Mouse (Mus musculus): ENCODE results near the gene Vstm4. TPM values are rescaled to one million over a fixed set of nuclear protein-coding genes. Genes with fewer than 3 reads are reported as not detected.

Gene Vstm4
- polyA plus RNA-seq, 1 experiment from 2014 or later = 2.1 TPM

DNA sequence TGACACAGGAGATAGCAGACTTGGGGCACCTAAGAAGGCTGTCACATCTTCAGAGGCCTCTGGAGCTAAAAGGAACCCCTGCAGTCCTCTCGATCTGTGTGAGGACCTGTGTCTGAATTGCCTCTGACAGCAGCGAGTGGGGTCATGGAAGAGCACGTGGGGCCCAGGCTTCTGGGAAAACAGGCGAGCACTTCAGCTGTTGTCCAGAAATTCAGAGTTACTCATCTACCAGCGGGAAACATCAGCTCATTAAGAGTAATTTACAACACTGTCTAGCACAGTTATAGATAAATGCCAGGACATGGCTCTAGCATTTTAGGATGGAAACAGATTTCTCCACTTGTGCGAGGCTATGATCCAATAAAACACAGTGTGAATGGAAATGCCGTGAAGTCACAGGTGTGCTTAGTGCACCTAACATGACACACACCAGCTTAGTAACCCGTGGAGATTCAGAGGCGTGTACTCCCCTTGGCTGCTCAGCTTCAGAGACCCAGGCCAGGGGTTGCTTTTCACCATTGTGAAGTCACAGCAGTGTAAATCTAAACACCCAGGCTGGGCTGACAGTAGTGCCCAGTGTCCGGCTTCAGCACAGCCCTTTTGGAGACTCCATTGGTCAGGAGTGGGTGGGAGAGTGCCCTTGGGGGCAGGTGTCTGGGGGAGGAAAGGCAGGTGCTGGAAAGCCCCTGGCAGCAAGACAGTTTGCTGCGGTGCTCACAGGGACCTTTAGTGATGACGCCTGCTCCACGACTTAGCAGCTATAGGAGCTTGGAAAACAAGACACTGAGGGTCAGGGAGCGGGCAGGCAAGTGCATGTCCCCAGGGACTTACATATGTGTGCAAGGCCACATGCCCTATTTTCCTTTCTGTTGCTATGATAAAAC, 32.0 kb upstream of the Vstm4 start:
- 49% methylated on average over 14 of the region's 14 CpGs for WGBS
- Histone ChIP-seq H3K4me3 (ENCODE audit: low read depth, low read length) (no peak overlapping the region), H3K27me3 (ENCODE audit: control insufficient read depth, insufficient read depth, low read length) (no peaks in the 10 kb centered on the region), H3K27ac (replicated peaks; ENCODE audit: low read depth, low read length) (no peak overlapping the region), H3K36me3 (ENCODE audit: control insufficient read depth, insufficient read depth, low read length) (no peaks in the 10 kb centered on the region), H3K4me1 (ENCODE audit: control insufficient read depth, insufficient read depth, low read length) (peaks cover 18% of the 10 kb centered on the region), H3K9me3 (ENCODE audit: control insufficient read depth, low read length) (no peaks in the 10 kb centered on the region), H3K9ac (ENCODE audit: low read length) (no peak overlapping the region), H3K4me2 (ENCODE audit: low read depth, severe bottlenecking) (no peak overlapping the region)
- DNase-seq (ENCODE audit: low spot score) (no peak), ATAC-seq (ENCODE audit: insufficient number of reproducible peaks, low FRiP score, low TSS enrichment, low read depth) (no peak)

DNA sequence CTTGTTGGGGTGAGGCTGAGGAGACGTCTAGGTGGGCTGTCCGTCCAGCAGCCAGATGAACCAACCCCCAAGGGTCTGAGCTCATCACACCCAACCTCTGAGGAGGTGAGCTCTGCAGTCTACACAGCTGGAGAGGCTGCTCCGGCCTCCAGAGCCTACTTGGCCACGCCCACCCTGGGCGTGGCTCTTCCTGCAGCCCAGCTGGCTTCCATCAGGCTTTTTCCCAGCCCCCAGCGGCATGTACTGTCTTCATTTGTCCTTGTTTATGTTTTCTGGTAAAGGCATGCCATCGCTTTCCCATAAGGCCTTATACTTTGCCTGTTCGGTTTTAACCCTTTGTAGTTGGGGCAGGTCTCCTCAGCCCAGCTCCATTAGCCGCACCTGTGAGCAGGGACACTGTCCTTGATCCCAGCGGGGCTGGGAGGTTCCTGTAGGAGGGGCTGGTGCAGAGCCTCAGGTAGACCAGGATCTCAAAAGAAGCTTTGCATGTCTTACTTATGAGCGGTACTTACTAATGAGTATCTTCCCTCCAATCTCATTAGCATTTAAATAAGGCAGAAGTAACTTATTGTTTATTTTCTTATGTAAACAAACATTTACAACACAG, 31.0 kb upstream of the Vstm4 start:
- Histone ChIP-seq H3K27ac (replicated peaks; ENCODE audit: low read depth, low read length) (no peak overlapping the region), H3K4me2 (ENCODE audit: low read depth, severe bottlenecking) (peak overlapping the region; percentile 27; the same call in 1 of the 2 replicates), H3K36me3 (ENCODE audit: control insufficient read depth, insufficient read depth, low read length) (no peaks in the 10 kb centered on the region), H3K4me3 (ENCODE audit: low read depth, low read length) (no peak overlapping the region), H3K27me3 (ENCODE audit: control insufficient read depth, insufficient read depth, low read length) (no peaks in the 10 kb centered on the region), H3K4me1 (ENCODE audit: control insufficient read depth, insufficient read depth, low read length) (peaks cover 18% of the 10 kb centered on the region), H3K9me3 (ENCODE audit: control insufficient read depth, low read length) (no peaks in the 10 kb centered on the region), H3K9ac (ENCODE audit: low read length) (no peak overlapping the region)
- DNase-seq (ENCODE audit: low spot score) (peak; percentile 76), ATAC-seq (ENCODE audit: insufficient number of reproducible peaks, low FRiP score, low TSS enrichment, low read depth) (peak; percentile 79)
- WGBS = 3% methylated on average over 11 of the region's 11 CpGs

DNA sequence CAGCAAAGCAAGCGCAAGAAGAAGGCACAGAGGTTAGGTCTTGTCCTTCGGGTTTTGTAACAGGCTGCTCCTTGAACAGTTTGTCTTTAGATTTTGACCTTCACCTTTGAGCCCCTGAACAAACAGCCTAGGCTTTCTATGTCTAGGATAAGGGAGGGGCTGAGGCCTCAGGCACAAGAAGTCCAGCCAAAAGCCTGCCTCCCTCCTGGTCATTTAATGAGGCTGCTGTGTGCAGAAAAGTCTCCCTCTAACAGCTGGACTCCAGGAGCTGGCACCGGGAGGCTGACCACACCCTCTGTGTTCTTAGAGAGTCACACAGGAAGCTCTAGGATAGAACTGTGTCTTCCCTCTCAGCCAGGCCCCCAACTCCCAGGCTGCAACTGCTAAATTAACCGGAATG, 29.4 kb upstream of the Vstm4 start:
- H3K27ac ChIP-seq (replicated peaks; ENCODE audit: low read depth, low read length) = no peak overlapping the region

GRCm38 (mm10) chr14:32827994-32828650, 28.4 kb upstream of the Vstm4 start:
- peaks cover 18% of the 10 kb centered on the region for H3K4me1 ChIP-seq (ENCODE audit: control insufficient read depth, insufficient read depth, low read length)
- no peak overlapping the region for H3K4me3 ChIP-seq (ENCODE audit: low read depth, low read length)
- no peak overlapping the region for H3K4me2 ChIP-seq (ENCODE audit: low read depth, severe bottlenecking)
- H3K9ac ChIP-seq (ENCODE audit: low read length) = no peak overlapping the region
- no peaks in the 10 kb centered on the region for H3K9me3 ChIP-seq (ENCODE audit: control insufficient read depth, low read length)
- no peak for DNase-seq (ENCODE audit: low spot score)
- H3K27me3 ChIP-seq (ENCODE audit: control insufficient read depth, insufficient read depth, low read length) = no peaks in the 10 kb centered on the region
- WGBS = 60% methylated on average over 6 of the region's 6 CpGs
- H3K36me3 ChIP-seq (ENCODE audit: control insufficient read depth, insufficient read depth, low read length) = no peaks in the 10 kb centered on the region
- no peak overlapping the region for H3K27ac ChIP-seq (replicated peaks; ENCODE audit: low read depth, low read length)
- ATAC-seq (ENCODE audit: insufficient number of reproducible peaks, low FRiP score, low TSS enrichment, low read depth) = no peak

More for the DNA sequence above, 29.4 kb upstream of the Vstm4 start:
- Histone ChIP-seq H3K4me3 (ENCODE audit: low read depth, low read length) (no peak overlapping the region), H3K4me2 (ENCODE audit: low read depth, severe bottlenecking) (no peak overlapping the region), H3K9me3 (ENCODE audit: control insufficient read depth, low read length) (no peaks in the 10 kb centered on the region), H3K36me3 (ENCODE audit: control insufficient read depth, insufficient read depth, low read length) (no peaks in the 10 kb centered on the region), H3K9ac (ENCODE audit: low read length) (no peak overlapping the region), H3K4me1 (ENCODE audit: control insufficient read depth, insufficient read depth, low read length) (peaks cover 18% of the 10 kb centered on the region), H3K27me3 (ENCODE audit: control insufficient read depth, insufficient read depth, low read length) (no peaks in the 10 kb centered on the region)
- WGBS = 61% methylated on average over 4 of the region's 4 CpGs
- ATAC-seq (ENCODE audit: insufficient number of reproducible peaks, low FRiP score, low TSS enrichment, low read depth) = no peak
- no peak for DNase-seq (ENCODE audit: low spot score)

DNA sequence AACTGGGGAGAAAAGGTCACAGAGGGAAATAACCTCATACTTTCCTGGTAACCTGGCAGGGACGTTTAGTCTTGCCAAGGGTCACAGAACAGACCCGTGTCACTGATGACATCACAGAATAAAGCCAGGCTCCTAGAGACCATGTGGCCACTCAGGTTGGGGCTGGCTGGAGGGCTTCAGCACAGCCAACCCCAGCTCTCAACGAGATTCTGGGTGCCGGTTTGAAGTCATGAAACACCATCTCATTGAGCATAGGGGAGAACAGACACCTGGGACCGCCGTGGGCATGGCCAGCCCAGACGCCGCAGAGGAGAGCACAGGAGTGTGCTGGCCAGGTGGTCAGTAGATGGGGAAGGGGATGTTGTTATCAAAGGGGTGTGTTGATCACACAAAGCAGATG, 22.7 kb upstream of the Vstm4 start, which contains the start of gene Fam170b:
Fam170b (plus strand) TSS at position 116 of the 400 bp plus-strand sequence.
- DNase-seq (ENCODE audit: low spot score) (no peak), ATAC-seq (ENCODE audit: insufficient number of reproducible peaks, low FRiP score, low TSS enrichment, low read depth) (no peak)
- Histone ChIP-seq H3K4me3 (ENCODE audit: low read depth, low read length) (no peak within 1 kb of the TSS), H3K4me2 (ENCODE audit: low read depth, severe bottlenecking) (no peak within 1 kb of the TSS), H3K27ac (replicated peaks; ENCODE audit: low read depth, low read length) (no peak within 1 kb of the TSS), H3K27me3 (ENCODE audit: control insufficient read depth, insufficient read depth, low read length) (no peaks in the 10 kb centered on the region), H3K9ac (ENCODE audit: low read length) (no peak within 1 kb of the TSS), H3K9me3 (ENCODE audit: control insufficient read depth, low read length) (no peaks in the 10 kb centered on the region), H3K36me3 (ENCODE audit: control insufficient read depth, insufficient read depth, low read length) (no peaks in the 10 kb centered on the region), H3K4me1 (ENCODE audit: control insufficient read depth, insufficient read depth, low read length) (no peaks in the 10 kb centered on the region)
- WGBS = 77% methylated on average over 8 of the region's 8 CpGs

DNA sequence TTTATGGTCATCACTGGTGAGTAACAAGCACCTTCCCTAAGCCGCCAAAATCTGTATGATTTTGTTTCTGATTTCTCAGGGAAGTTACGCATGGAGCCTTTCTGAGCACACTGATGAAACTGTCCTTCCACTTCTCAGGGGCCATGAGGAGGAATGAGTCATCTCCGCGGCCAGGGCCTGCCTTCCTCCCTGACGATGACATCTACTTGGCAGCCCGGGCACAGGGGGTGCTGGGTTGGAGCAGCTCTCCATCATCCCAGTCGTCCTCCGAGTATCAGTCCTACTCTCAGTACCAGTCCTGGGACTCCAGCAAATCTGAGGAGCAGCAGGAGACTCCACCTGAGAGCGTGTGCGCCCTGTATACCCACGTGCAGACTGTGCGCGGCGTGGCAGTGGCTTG, 21.4 kb upstream of the Vstm4 start:
- Histone ChIP-seq H3K27ac (replicated peaks; ENCODE audit: low read depth, low read length) (no peak overlapping the region), H3K9ac (ENCODE audit: low read length) (no peak overlapping the region), H3K4me2 (ENCODE audit: low read depth, severe bottlenecking) (no peak overlapping the region), H3K27me3 (ENCODE audit: control insufficient read depth, insufficient read depth, low read length) (no peaks in the 10 kb centered on the region), H3K4me3 (ENCODE audit: low read depth, low read length) (no peak overlapping the region), H3K9me3 (ENCODE audit: control insufficient read depth, low read length) (no peaks in the 10 kb centered on the region), H3K36me3 (ENCODE audit: control insufficient read depth, insufficient read depth, low read length) (no peaks in the 10 kb centered on the region), H3K4me1 (ENCODE audit: control insufficient read depth, insufficient read depth, low read length) (no peaks in the 10 kb centered on the region)
- 84% methylated on average over 14 of the region's 14 CpGs for WGBS
- no peak for DNase-seq (ENCODE audit: low spot score)
- ATAC-seq (ENCODE audit: insufficient number of reproducible peaks, low FRiP score, low TSS enrichment, low read depth) = no peak

- 88% methylated on average over 14 of the region's 14 CpGs for WGBS
- ATAC-seq (ENCODE audit: insufficient number of reproducible peaks, low FRiP score, low TSS enrichment, low read depth) (no peak), DNase-seq (ENCODE audit: low spot score) (no peak)
- H3K27ac ChIP-seq (replicated peaks; ENCODE audit: low read depth, low read length) = no peak overlapping the region
- H3K4me2 ChIP-seq (ENCODE audit: low read depth, severe bottlenecking) = no peak overlapping the region
- no peaks in the 10 kb centered on the region for H3K4me1 ChIP-seq (ENCODE audit: control insufficient read depth, insufficient read depth, low read length)
- no peak overlapping the region for H3K9ac ChIP-seq (ENCODE audit: low read length)
- no peaks in the 10 kb centered on the region for H3K9me3 ChIP-seq (ENCODE audit: control insufficient read depth, low read length)
- H3K36me3 ChIP-seq (ENCODE audit: control insufficient read depth, insufficient read depth, low read length) = no peaks in the 10 kb centered on the region
- H3K27me3 ChIP-seq (ENCODE audit: control insufficient read depth, insufficient read depth, low read length) = no peaks in the 10 kb centered on the region
- no peak overlapping the region for H3K4me3 ChIP-seq (ENCODE audit: low read depth, low read length)
These were observed 21.0 kb upstream of the Vstm4 start for GRCm38 (mm10) chr14:32835596-32835995.

- no peak overlapping the region for H3K4me2 ChIP-seq (ENCODE audit: low read depth, severe bottlenecking)
- WGBS = 92% methylated on average over 11 of the region's 11 CpGs
- DNase-seq (ENCODE audit: low spot score) (no peak), ATAC-seq (ENCODE audit: insufficient number of reproducible peaks, low FRiP score, low TSS enrichment, low read depth) (no peak)
- H3K4me1 ChIP-seq (ENCODE audit: control insufficient read depth, insufficient read depth, low read length) = no peaks in the 10 kb centered on the region
- no peaks in the 10 kb centered on the region for H3K36me3 ChIP-seq (ENCODE audit: control insufficient read depth, insufficient read depth, low read length)
- H3K9me3 ChIP-seq (ENCODE audit: control insufficient read depth, low read length) = no peaks in the 10 kb centered on the region
- H3K9ac ChIP-seq (ENCODE audit: low read length) = no peak overlapping the region
- H3K27ac ChIP-seq (replicated peaks; ENCODE audit: low read depth, low read length) = no peak overlapping the region
- H3K27me3 ChIP-seq (ENCODE audit: control insufficient read depth, insufficient read depth, low read length) = no peaks in the 10 kb centered on the region
- H3K4me3 ChIP-seq (ENCODE audit: low read depth, low read length) = no peak overlapping the region
These were observed 20.4 kb upstream of the Vstm4 start for GRCm38 (mm10) chr14:32836191-32836590.
